Mouse (Mus musculus): ENCODE results near the gene Mfap2. TPM values are rescaled to one million over a fixed set of nuclear protein-coding genes. Genes with fewer than 3 reads are reported as not detected.

Gene Mfap2
- polyA plus RNA-seq, 1 experiment from 2014 or later = 721 TPM

DNA sequence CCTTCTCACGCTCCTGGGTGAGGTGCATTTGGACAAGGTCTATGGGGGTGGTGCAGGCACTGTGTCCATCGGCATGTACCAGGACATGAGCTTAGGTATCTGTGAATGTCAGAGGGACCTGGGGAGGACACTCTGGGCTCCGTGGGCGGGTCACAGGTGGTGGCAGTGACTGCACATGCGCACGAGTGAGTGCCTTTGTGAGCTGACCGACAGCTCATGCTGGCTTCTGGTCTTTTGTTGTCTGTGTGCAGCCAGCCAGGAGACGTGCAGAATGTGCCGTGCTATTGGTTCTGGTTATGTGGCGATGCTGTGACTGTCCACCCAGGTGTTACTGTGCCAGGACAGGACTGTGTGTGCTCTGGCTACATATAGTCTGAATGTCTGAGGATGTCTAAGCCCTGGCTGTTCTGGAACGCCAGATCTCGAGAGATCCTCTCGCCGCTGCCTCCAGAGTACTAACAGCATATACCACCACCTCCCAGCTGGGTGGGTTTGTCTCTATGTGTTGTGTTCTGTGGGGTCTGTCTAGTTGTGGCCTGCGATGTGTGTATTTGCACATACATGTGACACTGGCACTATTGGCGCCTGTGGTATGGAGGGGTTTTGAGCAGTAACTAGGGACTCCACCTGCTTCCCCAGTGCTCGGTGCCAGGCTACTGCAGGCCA lies 38.7 kb downstream of the Mfap2 start:
- no peak overlapping the region for H3K4me3 ChIP-seq (ENCODE audit: low read depth, low read length)
- no peak for ATAC-seq (ENCODE audit: insufficient number of reproducible peaks, insufficient read depth, low FRiP score, low read depth)
- H3K27me3 ChIP-seq (ENCODE audit: control insufficient read depth, insufficient read depth, low read length) = no peaks in the 10 kb centered on the region
- H3K4me1 ChIP-seq (ENCODE audit: control insufficient read depth, insufficient read depth, low read length) = peaks cover 8% of the 10 kb centered on the region
- no peak overlapping the region for H3K9ac ChIP-seq (replicated peaks; ENCODE audit: low read depth, low read length)
- H3K4me2 ChIP-seq (replicated peaks; ENCODE audit: low read depth, low read length) = no peak overlapping the region
- 81% methylated on average over 17 of the region's 17 CpGs for WGBS
- H3K36me3 ChIP-seq (ENCODE audit: control insufficient read depth, insufficient read depth, low read length) = no peaks in the 10 kb centered on the region
- peak overlapping the region; percentile 33; the same call in 1 of the 2 replicates for H3K27ac ChIP-seq (ENCODE audit: low read length)
- H3K9me3 ChIP-seq (ENCODE audit: control insufficient read depth, low read depth, low read length) = no peaks in the 10 kb centered on the region

DNA sequence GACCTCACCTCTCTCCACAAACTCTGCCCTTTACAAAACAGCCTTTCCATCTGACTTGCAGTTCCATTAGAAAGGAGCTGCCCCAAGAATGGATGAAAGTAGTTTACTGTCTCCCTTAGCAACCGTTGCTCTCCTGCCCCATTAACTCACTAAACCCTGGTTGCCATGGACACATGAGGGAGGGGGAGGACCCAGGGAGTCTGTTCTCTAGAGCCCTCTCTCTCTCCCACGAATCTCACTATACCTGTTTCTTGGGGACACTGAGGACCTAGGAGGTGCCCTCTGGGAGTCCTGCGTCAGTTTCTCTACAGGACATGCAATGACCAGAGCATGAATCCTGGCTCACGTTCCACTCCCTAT lies 39.2 kb downstream of the Mfap2 start:
- peaks cover 7% of the 10 kb centered on the region for H3K4me1 ChIP-seq (ENCODE audit: control insufficient read depth, insufficient read depth, low read length)
- no peak for ATAC-seq (ENCODE audit: insufficient number of reproducible peaks, insufficient read depth, low FRiP score, low read depth)

DNA sequence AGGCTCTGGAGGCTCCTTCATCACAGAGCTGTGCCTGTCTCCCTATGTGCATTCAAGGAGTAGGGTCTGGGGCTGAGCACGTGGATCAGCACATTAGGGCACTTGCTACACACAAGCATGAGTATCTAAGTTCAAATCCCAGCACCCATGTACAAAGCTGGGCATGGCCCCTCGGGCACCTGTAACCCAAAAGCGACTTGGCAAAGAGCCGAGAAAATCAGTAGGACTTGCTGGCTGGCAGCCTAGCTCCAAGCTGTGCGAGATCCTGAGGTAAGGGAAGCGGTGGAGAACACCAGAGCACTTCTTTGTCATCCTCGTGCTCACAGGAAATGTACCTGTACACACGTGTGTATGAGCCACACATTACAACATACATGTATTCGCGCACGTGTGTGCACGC lies 42.2 kb downstream of the Mfap2 start:
- WGBS = 87% methylated on average over 12 of the region's 12 CpGs

More for the DNA sequence above, 39.2 kb downstream of the Mfap2 start:
- no peaks in the 10 kb centered on the region for H3K9me3 ChIP-seq (ENCODE audit: control insufficient read depth, low read depth, low read length)
- no peak overlapping the region for H3K9ac ChIP-seq (replicated peaks; ENCODE audit: low read depth, low read length)
- no peaks in the 10 kb centered on the region for H3K36me3 ChIP-seq (ENCODE audit: control insufficient read depth, insufficient read depth, low read length)
- H3K4me2 ChIP-seq (replicated peaks; ENCODE audit: low read depth, low read length) = no peak overlapping the region
- no peak overlapping the region; the same call in 1 of the 2 replicates for H3K27ac ChIP-seq (ENCODE audit: low read length)
- H3K4me3 ChIP-seq (ENCODE audit: low read depth, low read length) = no peak overlapping the region
- WGBS = 40% methylated on average over 4 of the region's 4 CpGs
- no peaks in the 10 kb centered on the region for H3K27me3 ChIP-seq (ENCODE audit: control insufficient read depth, insufficient read depth, low read length)

DNA sequence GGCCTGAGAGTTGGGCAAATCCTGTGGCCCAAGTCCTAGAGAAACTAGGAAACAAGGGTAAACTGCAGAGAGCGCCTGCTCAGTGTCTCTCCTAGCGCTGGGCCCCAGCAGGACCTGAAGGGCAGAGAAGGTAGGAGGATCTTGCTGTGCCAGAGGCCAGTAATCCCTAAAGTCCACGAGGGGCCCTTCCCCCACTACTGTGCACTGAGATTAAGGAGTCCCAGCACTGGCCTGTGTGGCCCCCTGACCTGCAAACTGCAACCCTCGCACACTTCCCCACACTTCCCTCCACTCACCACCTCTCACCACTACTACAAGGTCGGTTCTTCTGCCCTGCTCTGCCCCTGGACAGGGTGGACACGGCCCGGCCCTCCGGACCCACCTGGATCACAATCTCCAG lies 42.9 kb downstream of the Mfap2 start:
- ATAC-seq (ENCODE audit: insufficient number of reproducible peaks, insufficient read depth, low FRiP score, low read depth) = no peak
- H3K27ac ChIP-seq (ENCODE audit: low read length) = no peak overlapping the region

More for the DNA sequence above, 42.2 kb downstream of the Mfap2 start:
- H3K9ac ChIP-seq (replicated peaks; ENCODE audit: low read depth, low read length) = no peak overlapping the region
- no peak overlapping the region for H3K4me3 ChIP-seq (ENCODE audit: low read depth, low read length)
- no peaks in the 10 kb centered on the region for H3K9me3 ChIP-seq (ENCODE audit: control insufficient read depth, low read depth, low read length)
- H3K4me1 ChIP-seq (ENCODE audit: control insufficient read depth, insufficient read depth, low read length) = peaks cover 3% of the 10 kb centered on the region; the same call in 1 of the 2 replicates
- peaks cover 7% of the 10 kb centered on the region; the same call in 1 of the 2 replicates for H3K36me3 ChIP-seq (ENCODE audit: control insufficient read depth, insufficient read depth, low read length)
- no peak overlapping the region for H3K4me2 ChIP-seq (replicated peaks; ENCODE audit: low read depth, low read length)
- ATAC-seq (ENCODE audit: insufficient number of reproducible peaks, insufficient read depth, low FRiP score, low read depth) = no peak
- no peak overlapping the region for H3K27ac ChIP-seq (ENCODE audit: low read length)
- H3K27me3 ChIP-seq (ENCODE audit: control insufficient read depth, insufficient read depth, low read length) = no peaks in the 10 kb centered on the region

DNA sequence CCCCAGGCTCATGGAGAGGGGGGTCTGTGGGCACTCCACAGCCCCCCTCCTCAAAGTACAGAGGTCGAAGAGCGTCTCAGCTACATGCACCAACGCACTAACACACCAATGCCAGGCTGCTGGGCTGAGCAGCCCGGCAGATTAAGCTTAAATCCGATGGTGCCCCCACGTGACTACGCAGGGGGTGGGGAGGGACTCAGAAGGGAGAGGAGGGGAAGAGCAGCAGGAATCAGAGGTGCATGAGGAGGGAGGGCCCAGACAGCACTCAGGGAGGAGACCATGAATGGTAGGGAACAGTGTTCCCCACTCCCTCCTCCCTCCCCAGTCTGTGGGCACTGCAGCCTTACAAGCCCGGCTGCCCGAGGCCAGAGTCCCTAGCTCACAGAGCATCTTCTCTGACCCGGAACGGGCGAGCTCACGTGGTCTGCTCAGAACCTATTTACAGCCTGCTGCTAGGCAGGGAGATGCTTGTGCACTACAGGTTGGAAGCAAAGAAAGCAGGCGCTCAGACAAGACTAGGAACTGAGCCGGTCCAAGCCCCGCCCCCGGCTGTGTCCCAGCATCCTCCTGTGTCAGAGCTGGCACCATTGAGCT lies 43.4 kb downstream of the Mfap2 start:
- Histone ChIP-seq H3K9me3 (ENCODE audit: control insufficient read depth, low read depth, low read length) (no peaks in the 10 kb centered on the region), H3K36me3 (ENCODE audit: control insufficient read depth, insufficient read depth, low read length) (peaks cover 7% of the 10 kb centered on the region; the same call in 1 of the 2 replicates), H3K4me3 (ENCODE audit: low read depth, low read length) (no peak overlapping the region), H3K27me3 (ENCODE audit: control insufficient read depth, insufficient read depth, low read length) (no peaks in the 10 kb centered on the region), H3K27ac (ENCODE audit: low read length) (no peak overlapping the region), H3K4me2 (replicated peaks; ENCODE audit: low read depth, low read length) (no peak overlapping the region), H3K9ac (replicated peaks; ENCODE audit: low read depth, low read length) (no peak overlapping the region), H3K4me1 (ENCODE audit: control insufficient read depth, insufficient read depth, low read length) (peaks cover 3% of the 10 kb centered on the region; the same call in 1 of the 2 replicates)
- WGBS = 44% methylated on average over 17 of the region's 17 CpGs
- ATAC-seq (ENCODE audit: insufficient number of reproducible peaks, insufficient read depth, low FRiP score, low read depth) = 0 out of 2 replicates have a peak, but pooled peaks have one; percentile 11

More for the DNA sequence above, 42.9 kb downstream of the Mfap2 start:
- Histone ChIP-seq H3K9me3 (ENCODE audit: control insufficient read depth, low read depth, low read length) (no peaks in the 10 kb centered on the region), H3K36me3 (ENCODE audit: control insufficient read depth, insufficient read depth, low read length) (peaks cover 7% of the 10 kb centered on the region; the same call in 1 of the 2 replicates), H3K4me1 (ENCODE audit: control insufficient read depth, insufficient read depth, low read length) (peaks cover 3% of the 10 kb centered on the region; the same call in 1 of the 2 replicates), H3K9ac (replicated peaks; ENCODE audit: low read depth, low read length) (no peak overlapping the region), H3K4me2 (replicated peaks; ENCODE audit: low read depth, low read length) (no peak overlapping the region), H3K4me3 (ENCODE audit: low read depth, low read length) (no peak overlapping the region), H3K27me3 (ENCODE audit: control insufficient read depth, insufficient read depth, low read length) (no peaks in the 10 kb centered on the region)
- 49% methylated on average over 8 of the region's 8 CpGs for WGBS

DNA sequence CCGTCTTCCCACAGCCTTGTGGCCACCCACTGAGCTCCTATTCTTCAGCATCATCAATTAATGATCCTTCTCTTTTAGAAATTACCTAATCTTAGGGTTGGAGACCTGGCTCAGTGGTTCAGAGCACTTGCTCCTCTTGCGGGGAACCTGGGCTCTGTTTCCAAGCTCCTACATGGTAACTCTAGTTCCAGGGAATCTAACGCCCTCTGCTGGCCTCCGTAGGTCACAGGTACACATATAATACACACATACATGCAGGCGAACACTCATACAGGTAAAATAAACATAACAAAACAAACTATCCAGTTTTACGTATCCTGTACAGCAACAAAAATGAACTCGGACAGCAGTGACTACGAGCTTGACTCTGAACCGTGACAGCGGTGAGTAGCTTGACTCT lies 46.8 kb downstream of the Mfap2 start:
- Histone ChIP-seq H3K9me3 (ENCODE audit: control insufficient read depth, low read depth, low read length) (no peaks in the 10 kb centered on the region), H3K4me2 (replicated peaks; ENCODE audit: low read depth, low read length) (no peak overlapping the region), H3K27me3 (ENCODE audit: control insufficient read depth, insufficient read depth, low read length) (no peaks in the 10 kb centered on the region), H3K9ac (replicated peaks; ENCODE audit: low read depth, low read length) (no peak overlapping the region), H3K4me3 (ENCODE audit: low read depth, low read length) (no peak overlapping the region), H3K36me3 (ENCODE audit: control insufficient read depth, insufficient read depth, low read length) (peaks cover 7% of the 10 kb centered on the region; the same call in 1 of the 2 replicates), H3K4me1 (ENCODE audit: control insufficient read depth, insufficient read depth, low read length) (peaks cover 12% of the 10 kb centered on the region), H3K27ac (ENCODE audit: low read length) (no peak overlapping the region)
- WGBS = 94% methylated on average over 10 of the region's 10 CpGs
- ATAC-seq (ENCODE audit: insufficient number of reproducible peaks, insufficient read depth, low FRiP score, low read depth) = no peak

DNA sequence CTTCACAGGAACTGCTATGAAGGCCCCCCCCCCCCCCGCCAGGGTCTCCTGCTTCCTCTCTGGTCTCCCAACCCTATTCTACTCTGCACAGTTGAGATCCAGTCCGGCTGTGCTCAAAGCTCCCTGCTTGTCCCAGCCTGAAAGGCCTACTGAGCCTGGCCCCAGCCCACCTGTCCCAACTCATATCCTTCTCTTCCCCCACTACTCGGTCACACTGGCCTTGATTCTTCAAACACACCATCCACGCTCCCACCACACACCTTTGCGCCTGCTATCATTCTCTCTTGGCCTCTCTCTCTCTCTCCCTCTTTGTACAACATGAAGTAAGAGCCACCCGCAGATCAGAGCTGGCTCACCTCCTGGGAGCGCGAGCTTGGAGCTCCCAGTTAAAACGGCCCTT lies 48.6 kb downstream of the Mfap2 start:
- no peak overlapping the region for H3K27ac ChIP-seq (ENCODE audit: low read length)
- no peak for ATAC-seq (ENCODE audit: insufficient number of reproducible peaks, insufficient read depth, low FRiP score, low read depth)
- no peaks in the 10 kb centered on the region for H3K27me3 ChIP-seq (ENCODE audit: control insufficient read depth, insufficient read depth, low read length)
- no peaks in the 10 kb centered on the region for H3K9me3 ChIP-seq (ENCODE audit: control insufficient read depth, low read depth, low read length)
- H3K4me3 ChIP-seq (ENCODE audit: low read depth, low read length) = no peak overlapping the region
- peaks cover 12% of the 10 kb centered on the region for H3K4me1 ChIP-seq (ENCODE audit: control insufficient read depth, insufficient read depth, low read length)
- H3K4me2 ChIP-seq (replicated peaks; ENCODE audit: low read depth, low read length) = peak overlapping the region; percentile 79; the same call in 1 of the 2 replicates
- no peak overlapping the region for H3K9ac ChIP-seq (replicated peaks; ENCODE audit: low read depth, low read length)
- H3K36me3 ChIP-seq (ENCODE audit: control insufficient read depth, insufficient read depth, low read length) = peaks cover 7% of the 10 kb centered on the region; the same call in 1 of the 2 replicates
- WGBS = 74% methylated on average over 9 of the region's 9 CpGs

DNA sequence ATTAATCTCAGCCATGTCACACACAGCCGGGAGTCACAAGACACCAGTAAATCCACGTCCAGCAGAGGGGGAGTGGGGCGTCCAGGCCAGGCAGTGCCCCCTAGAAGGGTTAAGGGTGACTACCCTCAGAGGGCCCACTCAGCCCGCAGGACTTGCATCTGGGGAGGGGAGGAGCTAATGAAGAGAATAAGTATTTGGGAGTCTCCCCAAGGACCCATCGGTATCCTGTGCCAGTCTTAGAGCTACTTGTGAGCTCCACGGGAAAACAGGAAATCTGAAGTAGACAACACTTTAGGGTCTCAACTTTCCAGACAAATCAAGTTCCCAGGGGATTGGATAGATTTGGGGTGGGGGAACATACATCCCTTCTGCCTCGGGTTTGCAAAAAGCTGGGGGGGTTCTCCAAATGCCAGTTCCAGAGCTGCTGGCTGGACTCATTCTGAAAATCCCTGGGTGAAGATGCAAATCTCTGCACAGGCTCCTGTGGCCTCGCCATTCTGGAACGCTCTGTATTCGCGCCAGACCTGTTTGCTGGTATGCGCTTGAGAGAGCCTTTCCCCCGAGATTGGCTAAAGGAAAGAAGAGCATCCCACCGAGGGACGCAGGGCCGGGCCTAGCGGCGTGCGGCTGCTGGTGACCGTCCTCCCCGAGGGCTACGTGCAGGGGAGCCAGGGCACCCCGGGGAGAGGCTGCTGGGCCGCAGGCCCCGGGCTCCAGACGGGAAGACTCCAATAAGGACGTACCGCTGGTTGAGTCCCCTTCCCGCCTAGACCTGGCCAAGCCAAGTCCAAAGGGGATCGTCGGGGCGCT lies 49.6 kb downstream of the Mfap2 start:
- peak; percentile 48 for ATAC-seq (ENCODE audit: insufficient number of reproducible peaks, insufficient read depth, low FRiP score, low read depth)
- peak overlapping the region; percentile 73 for H3K9ac ChIP-seq (replicated peaks; ENCODE audit: low read depth, low read length)
- peak overlapping the region; percentile 91 for H3K27ac ChIP-seq (ENCODE audit: low read length)
- no peaks in the 10 kb centered on the region for H3K27me3 ChIP-seq (ENCODE audit: control insufficient read depth, insufficient read depth, low read length)
- peak overlapping the region; percentile 63 for H3K4me3 ChIP-seq (ENCODE audit: low read depth, low read length)
- H3K4me1 ChIP-seq (ENCODE audit: control insufficient read depth, insufficient read depth, low read length) = peaks cover 12% of the 10 kb centered on the region
- 1% methylated on average over 32 of the region's 32 CpGs for WGBS
- H3K36me3 ChIP-seq (ENCODE audit: control insufficient read depth, insufficient read depth, low read length) = peaks cover 7% of the 10 kb centered on the region; the same call in 1 of the 2 replicates
- no peaks in the 10 kb centered on the region for H3K9me3 ChIP-seq (ENCODE audit: control insufficient read depth, low read depth, low read length)
- H3K4me2 ChIP-seq (replicated peaks; ENCODE audit: low read depth, low read length) = peak overlapping the region; percentile 79
